Mouse (Mus musculus) olfactory bulb, adult 2 months (tissue): ENCODE measurements around the gene Ldlr. TPM values are rescaled to one million over a fixed set of nuclear protein-coding genes. Genes with fewer than 3 reads are reported as not detected.
"Not testable (repeated sequence)": the region's sequence is repeated elsewhere in the genome, so short reads cannot be mapped to it uniquely, and the experiment has no call there.

Experiments
- H3K27ac ChIP-seq: fragments of 200-500 bp; 2 replicates; pipeline ENCODE4 v1.5.1; 2012; ENCODE audit warnings: low read depth, low read length; ENCODE audit not compliant: insufficient read depth
- H3K4me1 ChIP-seq: fragments of 200-500 bp; 2 replicates; pipeline ENCODE4 v1.6.1; 2012; ENCODE audit warnings: low read length; ENCODE audit not compliant: control insufficient read depth, insufficient read depth
- H3K4me3 ChIP-seq: fragments of 200-500 bp; 2 replicates; pipeline ENCODE4 v1.5.1; 2012; ENCODE audit warnings: mild to moderate bottlenecking, low read depth, low read length, moderate library complexity; ENCODE audit not compliant: insufficient read depth
- CTCF ChIP-seq: fragments of 200-500 bp; IDR thresholded peaks from 2 replicates; pipeline ENCODE4 v1.5.1; 2012; ENCODE audit warnings: low read depth, mild to moderate bottlenecking, low read length, moderate library complexity; ENCODE audit not compliant: insufficient read depth
- POLR2A ChIP-seq: fragments of 200-500 bp; IDR thresholded peaks from 2 replicates; pipeline ENCODE4 v1.6.1; 2012; ENCODE audit warnings: mild to moderate bottlenecking, low read depth, low read length, moderate library complexity; ENCODE audit not compliant: insufficient read depth
- WGBS: fragments of 180-500 bp; shearing (Covaris S2); methylation state at CpG from one replicate; pipeline ENCODE4 v1.1.7; 2018; 5-methylcytosine and 5-hydroxymethylcytosine counted together
- polyA plus RNA-seq: library from polyadenylated mRNA; stranded (reverse); fragments of >200 nt; gene quantifications from 2 replicates; pipeline ENCODE4 v1.2.4, GENCODE M21; 2012; ENCODE audit warnings: low replicate concordance; ENCODE audit not compliant: missing spikeins, insufficient read depth, insufficient read length

Ldlr gene
- polyA plus RNA-seq, 1 experiment, result not detected

- H3K27ac ChIP-seq, result no peak overlapping the region
- H3K4me1 ChIP-seq, result peaks cover 5% of the 10 kb centered on the region
- no peak overlapping the region for H3K4me3 ChIP-seq
- TF ChIP-seq CTCF, result no peak
- no peak for TF ChIP-seq POLR2A
Measured at GRCm38 (mm10) chr9:21762135-21762534, 38.9 kb downstream of the Ldlr start.

GRCm38 (mm10) chr9:21764084-21764999, 41.1 kb downstream of the Ldlr start:
- 92% methylated on average over 6 of the region's 6 CpGs for WGBS
- Histone ChIP-seq H3K4me3 (no peak overlapping the region), H3K4me1 (peaks cover 14% of the 10 kb centered on the region), H3K27ac (no peak overlapping the region)
- no peak for TF ChIP-seq CTCF

DNA sequence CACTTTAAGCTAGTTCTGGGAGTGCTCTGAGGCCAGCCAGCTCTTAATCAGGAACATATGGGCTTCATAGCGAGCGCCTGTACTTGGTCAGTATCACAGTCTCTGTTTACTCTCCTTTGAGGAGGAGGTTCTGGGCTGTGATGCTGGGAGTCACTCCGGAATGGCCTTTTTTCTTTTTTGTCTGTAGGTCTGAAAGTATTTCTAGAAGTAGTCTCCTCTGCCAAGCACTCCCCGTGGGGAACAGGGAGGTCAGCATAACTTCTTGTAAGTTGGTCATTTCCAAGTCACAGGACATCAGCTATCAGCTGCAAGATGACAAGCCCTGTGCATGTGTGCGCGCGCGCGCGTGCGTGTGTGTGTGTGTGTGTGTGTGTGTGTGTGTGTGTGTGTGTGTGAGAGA, 44.6 kb downstream of the Ldlr start:
- 43% methylated on average over 11 of the region's 11 CpGs for WGBS
- H3K4me3 ChIP-seq, result no peak overlapping the region
- TF ChIP-seq CTCF, result no peak
- peaks cover 16% of the 10 kb centered on the region for H3K4me1 ChIP-seq
- peak overlapping the region; percentile 76 for H3K27ac ChIP-seq

GRCm38 (mm10) chr9:21768511-21769411, 45.5 kb downstream of the Ldlr start:
- WGBS, result 23% methylated on average over 13 of the region's 13 CpGs
- Histone ChIP-seq H3K4me3 (no peak overlapping the region), H3K27ac (peak overlapping the region; percentile 76), H3K4me1 (peaks cover 16% of the 10 kb centered on the region)
- TF ChIP-seq POLR2A (no peak), CTCF (no peak)

GRCm38 (mm10) chr9:21769558-21770183, 46.4 kb downstream of the Ldlr start:
- H3K4me1 ChIP-seq, result peaks cover 16% of the 10 kb centered on the region
- WGBS, result 77% methylated on average over 26 of the region's 26 CpGs
- no peak overlapping the region for H3K27ac ChIP-seq
- H3K4me3 ChIP-seq, result no peak overlapping the region
- TF ChIP-seq CTCF (no peak), POLR2A (no peak)

GRCm38 (mm10) chr9:21773396-21773795, 50.1 kb downstream of the Ldlr start:
- not testable (repeated sequence) for H3K4me3 ChIP-seq, H3K27ac ChIP-seq
- H3K4me1 ChIP-seq, result peaks cover 13% of the 10 kb centered on the region
- WGBS, result 90% methylated on average over 5 of the region's 5 CpGs

DNA sequence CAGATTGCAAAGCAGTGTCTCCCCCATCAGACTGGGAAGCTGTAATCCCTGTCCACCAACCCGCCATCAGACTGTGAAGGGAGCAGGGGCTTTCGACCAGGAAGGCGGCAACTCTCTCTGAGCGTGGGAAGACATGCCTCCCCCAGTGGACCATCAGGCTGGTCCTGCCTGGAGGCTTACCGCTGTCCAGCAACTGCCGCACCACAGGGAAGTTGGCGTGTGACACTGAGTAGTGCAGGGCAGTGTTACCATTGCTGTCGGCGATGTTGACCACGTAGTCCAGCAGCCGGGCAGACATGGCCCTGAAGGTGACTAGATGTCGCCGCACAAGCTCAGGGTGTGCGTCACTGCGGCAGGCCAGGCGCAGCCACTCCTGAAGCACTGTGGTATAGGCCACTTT, 51.1 kb downstream of the Ldlr start:
- Histone ChIP-seq H3K4me3 (no peak overlapping the region), H3K27ac (no peak overlapping the region), H3K4me1 (peaks cover 6% of the 10 kb centered on the region)
- no peak for TF ChIP-seq CTCF
- 87% methylated on average over 16 of the region's 16 CpGs for WGBS

DNA sequence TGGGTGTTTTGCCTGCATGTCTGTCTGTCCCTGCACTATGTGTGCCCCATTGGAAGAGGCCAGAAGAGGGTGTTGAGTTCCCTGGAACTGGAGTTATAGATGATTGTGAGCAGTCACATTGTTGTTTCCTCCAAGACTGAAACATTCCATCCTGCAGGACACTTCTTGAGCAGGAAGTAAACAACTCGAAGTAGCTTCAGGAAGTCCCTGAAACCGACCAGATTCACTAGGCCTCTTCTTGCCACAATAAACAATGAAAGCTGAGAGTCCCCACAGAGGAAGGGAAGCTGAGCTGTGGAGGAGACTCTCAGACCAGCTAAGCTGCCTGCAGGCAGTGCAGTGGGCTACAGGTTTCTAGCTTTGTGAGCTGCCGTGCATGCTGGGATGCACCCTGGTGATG, 54.4 kb downstream of the Ldlr start:
- Histone ChIP-seq H3K4me3 (no peak overlapping the region), H3K27ac (no peak overlapping the region), H3K4me1 (no peaks in the 10 kb centered on the region)
- WGBS, result 93% methylated on average over 3 of the region's 3 CpGs
- TF ChIP-seq CTCF, result no peak
- TF ChIP-seq POLR2A, result no peak
